Mouse (Mus musculus): ENCODE measurements at regions not wholly inside any gene's neighbourhood (a gene's known extent, or its start where the extent isn't known, plus 50 kb on each side); places are given as distances from the start of the nearest gene placed in this dataset.
A peak's percentile ranks its signal among the peaks of the same experiment; 100 is the strongest.

DNA sequence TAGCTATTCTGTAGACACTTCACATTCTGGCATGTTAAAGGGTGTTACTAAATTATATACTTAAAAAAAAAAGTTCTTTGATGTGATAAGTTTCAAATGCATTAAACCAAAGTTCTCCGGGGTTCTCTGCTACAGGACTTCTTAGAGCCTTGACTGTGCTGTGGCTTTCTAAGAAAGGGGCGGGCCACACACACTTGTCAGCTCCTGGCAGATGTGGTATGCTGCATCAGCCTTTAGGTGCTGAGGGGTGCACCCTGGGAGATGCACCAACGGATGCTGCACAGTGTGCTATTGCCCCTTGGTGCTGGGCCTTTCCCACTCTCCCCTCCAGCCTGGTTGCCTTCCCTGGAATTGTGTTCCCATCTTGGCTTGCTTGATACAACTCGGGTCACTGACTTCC is 125.0 kb downstream of the Bcl2l11 start:
- WGBS (ENCODE audit: insufficient replicate concordance), result 56% methylated on average over 4 of the region's 4 CpGs
- ATAC-seq (ENCODE audit: low read depth), result no peak

DNA sequence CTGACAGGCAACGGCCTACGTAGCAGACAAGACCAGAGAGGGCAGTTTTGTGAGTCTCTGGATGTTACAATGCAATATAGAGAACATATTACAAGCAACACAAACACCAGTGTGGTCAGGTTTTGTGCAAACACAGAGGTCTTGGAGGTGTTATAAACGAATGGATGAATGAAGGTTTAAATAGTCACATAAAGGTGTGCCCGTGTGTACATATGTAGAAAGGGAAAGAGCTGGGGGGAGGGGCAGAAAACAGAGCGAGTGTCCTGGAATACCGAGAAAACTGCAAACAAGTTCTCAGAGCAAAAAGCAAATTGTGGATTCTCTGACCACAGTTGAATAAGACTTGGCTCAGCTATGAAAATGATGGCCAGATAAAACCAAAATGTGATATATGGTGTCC is 130.8 kb downstream of the Bcl2l11 start:
- Histone ChIP-seq H3K9ac (ENCODE audit: low read depth, low read length) (no peak overlapping the region), H3K9me3 (replicated peaks; ENCODE audit: control insufficient read depth, low read length) (no peaks in the 10 kb centered on the region), H3K4me3 (ENCODE audit: low read depth, low read length) (no peak overlapping the region), H3K27me3 (ENCODE audit: control insufficient read depth, insufficient read depth, low read depth, low read length) (no peaks in the 10 kb centered on the region), H3K4me1 (ENCODE audit: control insufficient read depth, low read depth, low read length) (no peaks in the 10 kb centered on the region), H3K4me2 (ENCODE audit: low read depth, low read length) (no peak overlapping the region), H3K36me3 (ENCODE audit: control insufficient read depth, insufficient read depth) (no peaks in the 10 kb centered on the region), H3K27ac (ENCODE audit: low read length) (no peak overlapping the region)
- WGBS (ENCODE audit: insufficient replicate concordance), result 59% methylated on average over 6 of the region's 6 CpGs
- ATAC-seq (ENCODE audit: low read depth), result no peak

More for the DNA sequence above, 125.0 kb downstream of the Bcl2l11 start:
- Histone ChIP-seq H3K9me3 (replicated peaks; ENCODE audit: control insufficient read depth, low read length) (no peaks in the 10 kb centered on the region), H3K27ac (ENCODE audit: low read length) (no peak overlapping the region), H3K9ac (ENCODE audit: low read depth, low read length) (no peak overlapping the region), H3K4me3 (ENCODE audit: low read depth, low read length) (no peak overlapping the region), H3K4me2 (ENCODE audit: low read depth, low read length) (no peak overlapping the region), H3K4me1 (ENCODE audit: control insufficient read depth, low read depth, low read length) (no peaks in the 10 kb centered on the region), H3K36me3 (ENCODE audit: control insufficient read depth, insufficient read depth) (no peaks in the 10 kb centered on the region), H3K27me3 (ENCODE audit: control insufficient read depth, insufficient read depth, low read depth, low read length) (no peaks in the 10 kb centered on the region)

- WGBS (ENCODE audit: insufficient replicate concordance), result 72% methylated on average over 9 of the region's 9 CpGs
- no peaks in the 10 kb centered on the region for H3K4me1 ChIP-seq (ENCODE audit: control insufficient read depth, low read depth, low read length)
- H3K27ac ChIP-seq (ENCODE audit: low read length), result no peak overlapping the region
- ATAC-seq (ENCODE audit: low read depth), result no peak
- no peaks in the 10 kb centered on the region for H3K27me3 ChIP-seq (ENCODE audit: control insufficient read depth, insufficient read depth, low read depth, low read length)
- no peak overlapping the region for H3K4me2 ChIP-seq (ENCODE audit: low read depth, low read length)
- H3K4me3 ChIP-seq (ENCODE audit: low read depth, low read length), result no peak overlapping the region
- no peak overlapping the region for H3K9ac ChIP-seq (ENCODE audit: low read depth, low read length)
- no peaks in the 10 kb centered on the region for H3K36me3 ChIP-seq (ENCODE audit: control insufficient read depth, insufficient read depth)
- H3K9me3 ChIP-seq (replicated peaks; ENCODE audit: control insufficient read depth, low read length), result no peaks in the 10 kb centered on the region
Measured at GRCm38 (mm10) chr2:128257262-128257661, 131.4 kb downstream of the Bcl2l11 start.

DNA sequence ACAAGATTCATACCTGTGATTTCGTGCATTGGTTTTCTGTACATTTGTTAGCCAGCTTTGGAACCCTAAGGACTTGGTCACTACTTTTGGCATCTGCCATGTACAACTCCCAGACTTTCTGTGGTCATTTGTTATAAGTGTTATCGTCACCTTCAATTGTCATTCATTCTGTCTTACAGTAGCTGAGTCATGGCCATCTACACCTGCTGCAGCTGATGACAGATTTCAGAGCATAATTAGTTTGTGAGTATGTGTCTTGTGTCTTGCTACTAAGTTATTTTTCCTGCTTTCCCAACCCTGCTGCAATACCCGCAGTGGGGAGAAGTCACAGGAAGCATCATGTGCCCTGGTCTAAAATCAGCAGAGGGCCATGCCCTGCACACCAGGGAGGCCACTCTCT is 138.0 kb downstream of the Bcl2l11 start:
- Histone ChIP-seq H3K4me3 (ENCODE audit: low read depth, low read length) (no peak overlapping the region), H3K4me2 (ENCODE audit: low read depth, low read length) (no peak overlapping the region), H3K27me3 (ENCODE audit: control insufficient read depth, insufficient read depth, low read depth, low read length) (no peaks in the 10 kb centered on the region), H3K36me3 (ENCODE audit: control insufficient read depth, insufficient read depth) (no peaks in the 10 kb centered on the region), H3K4me1 (ENCODE audit: control insufficient read depth, low read depth, low read length) (no peaks in the 10 kb centered on the region), H3K9me3 (replicated peaks; ENCODE audit: control insufficient read depth, low read length) (no peaks in the 10 kb centered on the region), H3K27ac (ENCODE audit: low read length) (no peak overlapping the region), H3K9ac (ENCODE audit: low read depth, low read length) (no peak overlapping the region)
- ATAC-seq (ENCODE audit: low read depth), result no peak
- WGBS (ENCODE audit: insufficient replicate concordance), result 67% methylated on average over 3 of the region's 3 CpGs

DNA sequence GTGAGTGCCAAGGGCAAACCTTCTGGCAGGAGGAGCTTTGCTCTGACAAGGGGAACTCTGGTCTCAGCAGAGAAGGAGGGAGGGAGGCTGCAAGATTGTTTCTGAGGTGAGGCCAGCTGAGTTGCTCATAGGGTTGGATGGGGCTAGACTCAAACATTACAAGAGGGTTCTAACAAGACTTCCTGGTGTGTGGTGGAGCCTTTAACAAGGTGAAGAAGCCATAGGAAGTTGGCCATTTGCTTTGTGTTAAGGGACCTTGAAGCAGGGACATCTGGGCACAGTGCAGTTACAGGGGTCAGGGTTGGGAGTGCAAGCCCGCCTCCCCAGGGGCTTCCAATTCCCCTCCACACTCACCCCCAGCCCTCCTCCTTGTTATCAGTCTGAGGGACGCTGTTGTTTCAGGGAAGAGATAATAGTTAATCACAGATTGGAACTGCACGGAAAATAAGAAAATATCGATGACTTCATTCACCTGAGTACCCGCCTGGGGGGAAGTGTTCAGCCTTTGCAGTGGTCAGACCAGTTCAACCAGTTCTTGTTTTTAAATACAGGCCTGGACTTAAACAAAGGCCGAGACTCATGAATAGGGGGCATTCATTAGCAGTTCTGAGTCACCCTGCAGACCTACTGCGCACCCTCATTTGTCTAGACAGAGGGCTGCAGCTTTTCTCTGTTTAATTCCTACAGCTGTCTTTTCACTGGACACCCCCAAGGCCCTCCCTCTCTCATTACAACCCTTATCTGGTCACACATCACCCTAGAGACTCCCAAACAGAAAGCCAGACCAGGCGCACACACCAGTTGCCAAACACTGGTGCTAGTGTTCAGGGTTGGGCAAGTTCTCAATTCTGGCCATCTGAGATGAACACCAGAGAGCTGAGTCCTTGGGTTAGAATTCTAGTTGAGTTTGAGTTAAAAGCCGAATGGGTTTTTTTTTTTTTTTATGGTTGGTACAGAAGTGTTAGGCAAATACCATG is 139.5 kb downstream of the Bcl2l11 start:
- no peaks in the 10 kb centered on the region for H3K9me3 ChIP-seq (replicated peaks; ENCODE audit: control insufficient read depth, low read length)
- H3K4me3 ChIP-seq (ENCODE audit: low read depth, low read length), result no peak overlapping the region
- H3K27me3 ChIP-seq (ENCODE audit: control insufficient read depth, insufficient read depth, low read depth, low read length), result no peaks in the 10 kb centered on the region
- no peak overlapping the region for H3K4me2 ChIP-seq (ENCODE audit: low read depth, low read length)
- 42% methylated on average over 9 of the region's 9 CpGs for WGBS (ENCODE audit: insufficient replicate concordance)
- no peaks in the 10 kb centered on the region for H3K36me3 ChIP-seq (ENCODE audit: control insufficient read depth, insufficient read depth)
- H3K4me1 ChIP-seq (ENCODE audit: control insufficient read depth, low read depth, low read length), result no peaks in the 10 kb centered on the region
- no peak overlapping the region for H3K27ac ChIP-seq (ENCODE audit: low read length)
- ATAC-seq (ENCODE audit: low read depth), result no peak
- no peak overlapping the region for H3K9ac ChIP-seq (ENCODE audit: low read depth, low read length)

DNA sequence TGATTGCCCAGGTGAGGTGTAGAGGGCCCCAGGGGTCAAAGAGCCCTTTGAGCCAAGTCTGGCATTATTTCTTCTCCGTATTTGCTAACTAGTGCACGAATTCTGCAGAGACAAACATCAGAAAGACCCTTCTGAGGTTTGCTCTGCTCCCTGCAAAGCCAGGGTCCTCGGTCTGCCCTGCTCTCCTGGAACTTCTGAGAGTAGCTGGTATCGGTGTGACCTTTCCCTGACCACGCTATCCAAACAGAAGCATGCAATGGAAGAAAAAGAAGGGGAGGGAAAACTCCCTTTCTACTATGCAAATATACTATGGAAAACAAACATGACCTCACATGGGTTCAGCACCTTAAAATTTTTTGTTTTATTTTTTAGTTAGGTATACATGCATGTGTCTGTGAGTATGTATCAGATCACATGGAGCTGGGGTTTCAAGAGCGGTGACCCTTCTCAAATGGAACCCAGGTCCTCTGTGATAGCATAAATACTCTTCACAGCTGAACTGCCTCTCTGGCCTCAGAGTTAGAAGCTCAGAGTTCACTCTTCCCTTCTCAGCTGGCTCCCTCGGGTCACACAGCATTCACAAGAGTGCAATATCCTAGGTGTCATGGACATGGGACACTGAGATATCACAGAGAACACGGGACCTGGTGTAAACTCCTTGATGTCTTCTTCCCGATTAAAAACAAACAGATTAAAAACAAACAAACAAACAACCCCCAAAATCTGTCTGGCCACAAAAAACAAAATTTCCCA is 144.7 kb downstream of the Bcl2l11 start:
- WGBS (ENCODE audit: insufficient replicate concordance), result 50% methylated on average over 9 of the region's 9 CpGs
- H3K4me1 ChIP-seq (ENCODE audit: control insufficient read depth, low read depth, low read length), result peaks cover 3% of the 10 kb centered on the region
- H3K27me3 ChIP-seq (ENCODE audit: control insufficient read depth, insufficient read depth, low read depth, low read length), result no peaks in the 10 kb centered on the region
- H3K36me3 ChIP-seq (ENCODE audit: control insufficient read depth, insufficient read depth), result no peaks in the 10 kb centered on the region
- no peak overlapping the region for H3K27ac ChIP-seq (ENCODE audit: low read length)
- no peak overlapping the region for H3K4me2 ChIP-seq (ENCODE audit: low read depth, low read length)
- ATAC-seq (ENCODE audit: low read depth), result 0 out of 2 replicates have a peak, but pooled peaks have one; percentile 41
- no peaks in the 10 kb centered on the region for H3K9me3 ChIP-seq (replicated peaks; ENCODE audit: control insufficient read depth, low read length)
- no peak overlapping the region for H3K4me3 ChIP-seq (ENCODE audit: low read depth, low read length)
- no peak overlapping the region for H3K9ac ChIP-seq (ENCODE audit: low read depth, low read length)

GRCm38 (mm10) chr2:128272789-128273188 is 147.0 kb downstream of the Bcl2l11 start:
- H3K27me3 ChIP-seq (ENCODE audit: control insufficient read depth, insufficient read depth, low read depth, low read length), result no peaks in the 10 kb centered on the region
- H3K9ac ChIP-seq (ENCODE audit: low read depth, low read length), result no peak overlapping the region
- H3K4me2 ChIP-seq (ENCODE audit: low read depth, low read length), result no peak overlapping the region
- ATAC-seq (ENCODE audit: low read depth), result no peak
- no peak overlapping the region for H3K4me3 ChIP-seq (ENCODE audit: low read depth, low read length)
- WGBS (ENCODE audit: insufficient replicate concordance), result 10% methylated on average over 7 of the region's 7 CpGs
- peaks cover 3% of the 10 kb centered on the region for H3K4me1 ChIP-seq (ENCODE audit: control insufficient read depth, low read depth, low read length)
- no peaks in the 10 kb centered on the region for H3K9me3 ChIP-seq (replicated peaks; ENCODE audit: control insufficient read depth, low read length)
- no peaks in the 10 kb centered on the region for H3K36me3 ChIP-seq (ENCODE audit: control insufficient read depth, insufficient read depth)
- no peak overlapping the region for H3K27ac ChIP-seq (ENCODE audit: low read length)

DNA sequence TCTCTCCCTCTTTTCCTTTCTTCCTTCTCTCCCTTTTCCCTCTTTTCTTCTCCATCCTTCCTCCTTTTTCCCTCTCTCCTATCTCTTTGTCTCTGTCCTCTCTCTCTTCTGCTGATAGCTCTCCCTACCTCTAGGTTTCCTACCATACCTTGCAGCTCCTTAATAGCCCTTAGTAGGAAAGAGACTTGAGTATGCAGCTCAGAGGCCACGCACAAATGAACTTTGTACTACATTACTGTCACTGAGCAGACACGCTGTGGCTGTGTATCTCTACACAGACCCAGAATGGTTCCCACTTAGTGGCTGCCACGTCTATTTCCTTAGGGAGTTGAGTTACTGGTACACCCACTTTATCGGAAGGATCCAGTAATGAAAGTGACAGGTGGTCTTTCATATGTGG is 147.5 kb downstream of the Bcl2l11 start:
- H3K9me3 ChIP-seq (replicated peaks; ENCODE audit: control insufficient read depth, low read length), result no peaks in the 10 kb centered on the region
- H3K27me3 ChIP-seq (ENCODE audit: control insufficient read depth, insufficient read depth, low read depth, low read length), result no peaks in the 10 kb centered on the region
- H3K36me3 ChIP-seq (ENCODE audit: control insufficient read depth, insufficient read depth), result no peaks in the 10 kb centered on the region
- no peak for ATAC-seq (ENCODE audit: low read depth)
- no peak overlapping the region for H3K4me2 ChIP-seq (ENCODE audit: low read depth, low read length)
- peaks cover 3% of the 10 kb centered on the region for H3K4me1 ChIP-seq (ENCODE audit: control insufficient read depth, low read depth, low read length)
- no peak overlapping the region for H3K4me3 ChIP-seq (ENCODE audit: low read depth, low read length)
- no peak overlapping the region for H3K9ac ChIP-seq (ENCODE audit: low read depth, low read length)
- H3K27ac ChIP-seq (ENCODE audit: low read length), result no peak overlapping the region
- 53% methylated on average over 4 of the region's 4 CpGs for WGBS (ENCODE audit: insufficient replicate concordance)

DNA sequence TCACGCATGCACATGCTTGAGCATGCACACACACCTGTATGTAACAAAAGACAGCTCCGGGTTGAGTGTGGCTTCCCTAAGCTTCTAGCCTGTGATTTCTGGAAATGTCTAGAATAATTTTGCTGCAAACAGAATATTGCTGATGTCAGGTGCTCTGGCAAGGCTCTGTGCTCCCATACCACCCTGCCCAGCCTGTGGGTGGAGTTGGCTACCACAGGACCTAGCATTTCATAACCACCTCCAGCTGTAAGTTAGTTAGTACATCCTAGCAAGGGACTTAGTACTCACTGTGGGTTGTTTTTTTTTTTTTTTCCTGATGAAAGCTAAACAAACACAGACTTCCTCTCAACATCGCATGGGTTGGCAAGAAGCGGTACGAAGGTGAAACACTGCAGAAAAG is 150.5 kb downstream of the Bcl2l11 start:
- Histone ChIP-seq H3K27me3 (ENCODE audit: control insufficient read depth, insufficient read depth, low read depth, low read length) (no peaks in the 10 kb centered on the region), H3K4me1 (ENCODE audit: control insufficient read depth, low read depth, low read length) (peaks cover 3% of the 10 kb centered on the region), H3K9ac (ENCODE audit: low read depth, low read length) (no peak overlapping the region), H3K9me3 (replicated peaks; ENCODE audit: control insufficient read depth, low read length) (no peaks in the 10 kb centered on the region), H3K4me3 (ENCODE audit: low read depth, low read length) (no peak overlapping the region), H3K27ac (ENCODE audit: low read length) (no peak overlapping the region), H3K4me2 (ENCODE audit: low read depth, low read length) (no peak overlapping the region), H3K36me3 (ENCODE audit: control insufficient read depth, insufficient read depth) (no peaks in the 10 kb centered on the region)
- no peak for ATAC-seq (ENCODE audit: low read depth)
- 59% methylated on average over 5 of the region's 5 CpGs for WGBS (ENCODE audit: insufficient replicate concordance)

All from liver, embryonic 16.5 days (tissue).